Mouse (Mus musculus) hindbrain, embryonic 11.5 days (tissue): ENCODE results near the gene Atp1a4. TPM values are rescaled to one million over a fixed set of nuclear protein-coding genes. Genes with fewer than 3 reads are reported as not detected.
A peak's percentile ranks its signal among the peaks of the same experiment; 100 is the strongest.

Source experiments
- ATAC-seq: fragments of 200-750 bp; cut with Nextera tagmentation; 2 replicates; pipeline ENCODE4 v1.8.0; 2017; ENCODE audit warnings: mild to moderate bottlenecking, moderate TSS enrichment, moderate library complexity; ENCODE audit not compliant: low FRiP score
- DNase-seq: peaks from one replicate; pipeline ENCODE4 v3.0.0-alpha.2; 2015; ENCODE audit warnings: low spot score
- H3K27ac ChIP-seq: fragments of 300-500 bp; sonication (generic); 2 replicates; pipeline ENCODE4 v1.5.1; 2014; ENCODE audit warnings: mild to moderate bottlenecking, low read depth, low read length
- H3K27me3 ChIP-seq: fragments of 300-500 bp; sonication (generic); 2 replicates; pipeline ENCODE4 v1.6.1; 2014; ENCODE audit warnings: mild to moderate bottlenecking, low read length, moderate library complexity, mixed read lengths; ENCODE audit not compliant: control insufficient read depth, insufficient read depth
- H3K36me3 ChIP-seq: fragments of 300-500 bp; sonication (generic); 2 replicates; pipeline ENCODE4 v1.6.1; 2014; ENCODE audit warnings: mild to moderate bottlenecking, low read length, moderate library complexity, mixed read lengths; ENCODE audit not compliant: control insufficient read depth, insufficient read depth
- H3K4me1 ChIP-seq: fragments of 300-500 bp; sonication (generic); replicated peaks from 2 replicates; pipeline ENCODE4 v1.6.1; 2014; ENCODE audit warnings: low read length, mixed read lengths; ENCODE audit not compliant: control insufficient read depth, insufficient read depth
- H3K4me2 ChIP-seq: fragments of 300-500 bp; sonication (generic); replicated peaks from 2 replicates; pipeline ENCODE4 v1.6.1; 2014; ENCODE audit warnings: mild to moderate bottlenecking, low read depth, low read length
- H3K4me3 ChIP-seq: fragments of 300-500 bp; sonication (generic); 2 replicates; pipeline ENCODE4 v1.5.1; 2014; ENCODE audit warnings: low read depth, low read length
- H3K9ac ChIP-seq: fragments of 300-500 bp; sonication (generic); 2 replicates; pipeline ENCODE4 v1.6.1; 2014; ENCODE audit warnings: low read depth, low read length
- H3K9me3 ChIP-seq: fragments of 300-500 bp; sonication (generic); 2 replicates; pipeline ENCODE4 v1.6.1; 2016; ENCODE audit warnings: low read length; ENCODE audit not compliant: control insufficient read depth
- WGBS: fragments of 180-500 bp; shearing (Covaris S2); extraction: QIAGEN DNeasy Blood & Tissue Kit; methylation state at CpG from one replicate; pipeline ENCODE4 v1.1.7; 2014; 5-methylcytosine and 5-hydroxymethylcytosine counted together
- polyA plus RNA-seq: library from polyadenylated mRNA; unstranded; fragments of >200 nt; fragmentation: Nextera tagmentation; extraction: Ambion mirVana; gene quantifications from 2 replicates; pipeline ENCODE4 v1.2.1, GENCODE M21; 2014

Atp1a4 gene
- polyA plus RNA-seq, 1 experiment from 2014 or later = not detected

- Histone ChIP-seq H3K9ac (no peak overlapping the region), H3K4me1 (no peaks in the 10 kb centered on the region), H3K4me2 (no peak overlapping the region; the same call in 1 of the 2 replicates), H3K4me3 (no peak overlapping the region), H3K27ac (no peak overlapping the region), H3K27me3 (peaks cover 8% of the 10 kb centered on the region; the same call in 1 of the 2 replicates), H3K9me3 (no peaks in the 10 kb centered on the region), H3K36me3 (no peaks in the 10 kb centered on the region)
- ATAC-seq = no peak
- WGBS = 31% methylated on average over 16 of the region's 16 CpGs
- DNase-seq = no peak
Observed at GRCm38 (mm10) chr1:172243547-172244205, 14.5 kb downstream of the Atp1a4 start.

- Histone ChIP-seq H3K9ac (no peak overlapping the region), H3K9me3 (no peaks in the 10 kb centered on the region), H3K27me3 (peaks cover 8% of the 10 kb centered on the region; the same call in 1 of the 2 replicates), H3K4me2 (no peak overlapping the region), H3K36me3 (no peaks in the 10 kb centered on the region), H3K4me1 (no peaks in the 10 kb centered on the region), H3K4me3 (no peak overlapping the region), H3K27ac (peak overlapping the region; percentile 39; the same call in 1 of the 2 replicates)
- peak; percentile 76 for ATAC-seq
- no peak for DNase-seq
- WGBS = 31% methylated on average over 2 of the region's 2 CpGs
Observed at GRCm38 (mm10) chr1:172242401-172242800, 15.8 kb downstream of the Atp1a4 start.

- H3K27ac ChIP-seq = no peak overlapping the region
- WGBS = 27% methylated on average over 6 of the region's 6 CpGs
- DNase-seq = no peak
Observed at GRCm38 (mm10) chr1:172240945-172241708, 17.1 kb downstream of the Atp1a4 start.

GRCm38 (mm10) chr1:172229215-172229614, 29.0 kb downstream of the Atp1a4 start:
- H3K9ac ChIP-seq = no peak overlapping the region
- no peaks in the 10 kb centered on the region for H3K4me1 ChIP-seq
- H3K36me3 ChIP-seq = no peaks in the 10 kb centered on the region
- DNase-seq (no peak), ATAC-seq (no peak)
- no peaks in the 10 kb centered on the region for H3K9me3 ChIP-seq
- 88% methylated on average over 1 of the region's 1 CpGs for WGBS
- no peaks in the 10 kb centered on the region for H3K27me3 ChIP-seq
- H3K4me3 ChIP-seq = no peak overlapping the region
- H3K4me2 ChIP-seq = no peak overlapping the region
- no peak overlapping the region for H3K27ac ChIP-seq

More at GRCm38 (mm10) chr1:172240945-172241708, 17.1 kb downstream of the Atp1a4 start:
- Histone ChIP-seq H3K4me3 (no peak overlapping the region), H3K9me3 (no peaks in the 10 kb centered on the region), H3K27me3 (peaks cover 8% of the 10 kb centered on the region; the same call in 1 of the 2 replicates), H3K4me2 (no peak overlapping the region), H3K9ac (no peak overlapping the region), H3K36me3 (no peaks in the 10 kb centered on the region), H3K4me1 (no peaks in the 10 kb centered on the region)
- ATAC-seq = peak; percentile 62

GRCm38 (mm10) chr1:172228209-172228608, 30.0 kb downstream of the Atp1a4 start:
- no peak for ATAC-seq
- no peak for DNase-seq
- no peak overlapping the region for H3K9ac ChIP-seq

GRCm38 (mm10) chr1:172221297-172222063, 36.7 kb downstream of the Atp1a4 start:
- H3K36me3 ChIP-seq = no peaks in the 10 kb centered on the region
- H3K4me3 ChIP-seq = no peak overlapping the region
- H3K9ac ChIP-seq = no peak overlapping the region
- H3K27me3 ChIP-seq = no peaks in the 10 kb centered on the region
- H3K4me2 ChIP-seq = no peak overlapping the region
- ATAC-seq = peak; percentile 11; the same call in 1 of the 2 replicates
- H3K4me1 ChIP-seq = peaks cover 3% of the 10 kb centered on the region; the same call in 1 of the 2 replicates
- peak overlapping the region; percentile 67; the same call in 1 of the 2 replicates for H3K27ac ChIP-seq
- no peaks in the 10 kb centered on the region for H3K9me3 ChIP-seq
- DNase-seq = no peak
- WGBS = 36% methylated on average over 11 of the region's 11 CpGs

More at GRCm38 (mm10) chr1:172228209-172228608, 30.0 kb downstream of the Atp1a4 start:
- H3K4me3 ChIP-seq = no peak overlapping the region
- H3K4me1 ChIP-seq = no peaks in the 10 kb centered on the region
- H3K27ac ChIP-seq = no peak overlapping the region
- H3K4me2 ChIP-seq = no peak overlapping the region
- H3K36me3 ChIP-seq = no peaks in the 10 kb centered on the region
- no peaks in the 10 kb centered on the region for H3K9me3 ChIP-seq
- no peaks in the 10 kb centered on the region for H3K27me3 ChIP-seq
- WGBS = 88% methylated on average over 2 of the region's 2 CpGs

GRCm38 (mm10) chr1:172220414-172220813, 37.8 kb downstream of the Atp1a4 start:
- ATAC-seq (no peak), DNase-seq (no peak)
- 55% methylated on average over 10 of the region's 10 CpGs for WGBS
- Histone ChIP-seq H3K9me3 (no peaks in the 10 kb centered on the region), H3K27ac (no peak overlapping the region), H3K4me3 (no peak overlapping the region), H3K4me1 (peaks cover 3% of the 10 kb centered on the region; the same call in 1 of the 2 replicates), H3K4me2 (no peak overlapping the region), H3K27me3 (no peaks in the 10 kb centered on the region), H3K36me3 (no peaks in the 10 kb centered on the region), H3K9ac (no peak overlapping the region)
